Mouse (Mus musculus) embryo, embryonic 11 days (tissue): Measurements from ENCODE around the gene Cdk5r2.

Source experiments
- DNase-seq: peaks from one replicate; pipeline ENCODE4 v3.0.0-alpha.2; 2015

Cdk5r2 gene

GRCm38 (mm10) chr1:74855156-74855555 is 422 bp downstream of the Cdk5r2 start:
- DNase-seq = no peak

- DNase-seq = peak; percentile 39
These were observed 1.1 kb downstream of the Cdk5r2 start for GRCm38 (mm10) chr1:74855651-74856438.

- no peak for DNase-seq
These were observed 1.6 kb downstream of the Cdk5r2 start for GRCm38 (mm10) chr1:74856439-74856720.

GRCm38 (mm10) chr1:74856791-74857190 is 2.1 kb downstream of the Cdk5r2 start:
- peak; percentile 12 for DNase-seq

- DNase-seq = peak; percentile 14
These were observed 2.5 kb downstream of the Cdk5r2 start for GRCm38 (mm10) chr1:74857201-74857600.

- DNase-seq = no peak
These were observed 2.9 kb downstream of the Cdk5r2 start for GRCm38 (mm10) chr1:74857677-74858076.

GRCm38 (mm10) chr1:74858171-74858719 is 3.5 kb downstream of the Cdk5r2 start:
- peak; percentile 86 for DNase-seq

GRCm38 (mm10) chr1:74858805-74859204 is 4.1 kb downstream of the Cdk5r2 start:
- no peak for DNase-seq

GRCm38 (mm10) chr1:74859223-74859984 is 4.7 kb downstream of the Cdk5r2 start:
- DNase-seq = no peak

GRCm38 (mm10) chr1:74861783-74862182 is 7.0 kb downstream of the Cdk5r2 start:
- no peak for DNase-seq

- DNase-seq = no peak
These were observed 17.5 kb downstream of the Cdk5r2 start for GRCm38 (mm10) chr1:74872218-74872617.

- no peak for DNase-seq
These were observed 22.5 kb downstream of the Cdk5r2 start for GRCm38 (mm10) chr1:74877199-74877598.

GRCm38 (mm10) chr1:74880785-74881360 is 26.1 kb downstream of the Cdk5r2 start:
- peak; percentile 87 for DNase-seq

GRCm38 (mm10) chr1:74882055-74882734 is 27.5 kb downstream of the Cdk5r2 start:
- peak; percentile 49 for DNase-seq

- DNase-seq = no peak
These were observed 28.1 kb downstream of the Cdk5r2 start for GRCm38 (mm10) chr1:74882828-74883227.

- DNase-seq = no peak
These were observed 28.7 kb downstream of the Cdk5r2 start for GRCm38 (mm10) chr1:74883441-74883840.

GRCm38 (mm10) chr1:74884196-74885141 is 29.7 kb downstream of the Cdk5r2 start:
- peak; percentile 49 for DNase-seq

- DNase-seq = peak; percentile 17
These were observed 30.8 kb downstream of the Cdk5r2 start, which contains the start of gene Fev for GRCm38 (mm10) chr1:74885369-74886042. Gene Fev (minus strand): TSS chr1:74885419.

GRCm38 (mm10) chr1:74891513-74891912 is 36.8 kb downstream of the Cdk5r2 start:
- peak; percentile 76 for DNase-seq

- peak; percentile 29 for DNase-seq
These were observed 37.8 kb downstream of the Cdk5r2 start for GRCm38 (mm10) chr1:74892351-74893133.
